Mouse (Mus musculus) hindbrain, embryonic 12.5 days (tissue): ENCODE data around the gene Rcor1. TPM values are rescaled to one million over a fixed set of nuclear protein-coding genes. Genes with fewer than 3 reads are reported as not detected.

Experiments
- ATAC-seq: fragments of 200-750 bp; cut with Nextera tagmentation; 2 replicates; pipeline ENCODE4 v1.8.0; 2017; ENCODE audit warnings: moderate TSS enrichment; ENCODE audit not compliant: low FRiP score
- H3K27ac ChIP-seq: fragments of 300-500 bp; sonication (generic); 2 replicates; pipeline ENCODE4 v1.5.1; 2016; ENCODE audit warnings: mild to moderate bottlenecking
- H3K27me3 ChIP-seq: fragments of 300-500 bp; sonication (generic); 2 replicates; pipeline ENCODE4 v1.6.1; 2016; ENCODE audit warnings: mild to moderate bottlenecking
- H3K36me3 ChIP-seq: fragments of 300-500 bp; sonication (generic); 2 replicates; pipeline ENCODE4 v1.6.1; 2016; ENCODE audit warnings: mild to moderate bottlenecking
- H3K4me1 ChIP-seq: fragments of 300-500 bp; sonication (generic); 2 replicates; pipeline ENCODE4 v1.6.1; 2016
- H3K4me2 ChIP-seq: fragments of 300-500 bp; sonication (generic); replicated peaks from 2 replicates; pipeline ENCODE4 v1.6.1; 2016; ENCODE audit warnings: mild to moderate bottlenecking
- H3K4me3 ChIP-seq: fragments of 300-500 bp; sonication (generic); 2 replicates; pipeline ENCODE4 v1.5.1; 2016; ENCODE audit warnings: mild to moderate bottlenecking
- H3K9ac ChIP-seq: fragments of 300-500 bp; sonication (generic); 2 replicates; pipeline ENCODE4 v1.6.1; 2016; ENCODE audit warnings: mild to moderate bottlenecking, moderate library complexity
- H3K9me3 ChIP-seq: fragments of 300-500 bp; sonication (generic); replicated peaks from 2 replicates; pipeline ENCODE4 v1.6.1; 2016; ENCODE audit warnings: mild to moderate bottlenecking
- WGBS: fragments of 180-500 bp; shearing (Covaris S2); methylation state at CpG from one replicate; pipeline ENCODE4 v1.1.7; 2016; 5-methylcytosine and 5-hydroxymethylcytosine counted together
- polyA plus RNA-seq: library from polyadenylated mRNA; unstranded; fragments of >200 nt; fragmentation: Nextera tagmentation; extraction: Ambion mirVana; gene quantifications from 2 replicates; pipeline ENCODE4 v1.2.1, GENCODE M21; 2016

Gene Rcor1
- polyA plus RNA-seq, 1 experiment from 2014 or later, result 10.0 TPM

- no peak overlapping the region for H3K4me2 ChIP-seq
- no peaks in the 10 kb centered on the region for H3K27me3 ChIP-seq
- no peak overlapping the region for H3K4me3 ChIP-seq
- no peaks in the 10 kb centered on the region for H3K36me3 ChIP-seq
- no peaks in the 10 kb centered on the region for H3K9me3 ChIP-seq
- H3K4me1 ChIP-seq, result peaks cover 25% of the 10 kb centered on the region
- ATAC-seq, result no peak
- H3K27ac ChIP-seq, result no peak overlapping the region
- H3K9ac ChIP-seq, result no peak overlapping the region
- WGBS, result 72% methylated on average over 17 of the region's 17 CpGs
Observed at GRCm38 (mm10) chr12:111149495-111150235, 110.5 kb downstream of the Rcor1 start.

GRCm38 (mm10) chr12:111150236-111150596 is 111.1 kb downstream of the Rcor1 start:
- H3K27me3 ChIP-seq, result no peaks in the 10 kb centered on the region
- no peaks in the 10 kb centered on the region for H3K36me3 ChIP-seq
- no peak overlapping the region for H3K9ac ChIP-seq
- H3K4me2 ChIP-seq, result no peak overlapping the region
- no peak overlapping the region for H3K27ac ChIP-seq
- H3K9me3 ChIP-seq, result no peaks in the 10 kb centered on the region
- 15% methylated on average over 6 of the region's 6 CpGs for WGBS
- ATAC-seq, result no peak
- H3K4me3 ChIP-seq, result no peak overlapping the region
- peaks cover 20% of the 10 kb centered on the region for H3K4me1 ChIP-seq

- H3K27ac ChIP-seq, result no peak overlapping the region
- 87% methylated on average over 5 of the region's 5 CpGs for WGBS
- H3K27me3 ChIP-seq, result no peaks in the 10 kb centered on the region
- H3K4me1 ChIP-seq, result peaks cover 10% of the 10 kb centered on the region; the same call in 1 of the 2 replicates
- H3K9ac ChIP-seq, result no peak overlapping the region
- no peak overlapping the region for H3K4me2 ChIP-seq
- ATAC-seq, result no peak
- no peak overlapping the region for H3K4me3 ChIP-seq
- H3K36me3 ChIP-seq, result no peaks in the 10 kb centered on the region
- no peaks in the 10 kb centered on the region for H3K9me3 ChIP-seq
Observed at GRCm38 (mm10) chr12:111151422-111152156, 112.4 kb downstream of the Rcor1 start.

- 89% methylated on average over 6 of the region's 6 CpGs for WGBS
- Histone ChIP-seq H3K4me1 (peaks cover 6% of the 10 kb centered on the region; the same call in 1 of the 2 replicates), H3K4me3 (no peak overlapping the region), H3K36me3 (no peaks in the 10 kb centered on the region), H3K27me3 (no peaks in the 10 kb centered on the region), H3K27ac (no peak overlapping the region), H3K9ac (no peak overlapping the region), H3K9me3 (no peaks in the 10 kb centered on the region), H3K4me2 (no peak overlapping the region)
- ATAC-seq, result no peak
Observed at GRCm38 (mm10) chr12:111152579-111152978, 113.4 kb downstream of the Rcor1 start.

GRCm38 (mm10) chr12:111152981-111153710 is 114.0 kb downstream of the Rcor1 start:
- H3K4me2 ChIP-seq, result no peak overlapping the region
- H3K27me3 ChIP-seq, result no peaks in the 10 kb centered on the region
- peaks cover 6% of the 10 kb centered on the region; the same call in 1 of the 2 replicates for H3K4me1 ChIP-seq
- H3K9me3 ChIP-seq, result no peaks in the 10 kb centered on the region
- no peak overlapping the region for H3K4me3 ChIP-seq
- ATAC-seq, result no peak
- H3K27ac ChIP-seq, result no peak overlapping the region
- H3K9ac ChIP-seq, result no peak overlapping the region
- H3K36me3 ChIP-seq, result no peaks in the 10 kb centered on the region
- WGBS, result 75% methylated on average over 7 of the region's 7 CpGs

- Histone ChIP-seq H3K9ac (no peak overlapping the region), H3K27me3 (no peaks in the 10 kb centered on the region), H3K9me3 (no peaks in the 10 kb centered on the region), H3K4me2 (no peak overlapping the region), H3K4me3 (no peak overlapping the region), H3K4me1 (peaks cover 6% of the 10 kb centered on the region; the same call in 1 of the 2 replicates), H3K36me3 (no peaks in the 10 kb centered on the region), H3K27ac (no peak overlapping the region)
- 80% methylated on average over 5 of the region's 5 CpGs for WGBS
- ATAC-seq, result no peak
Observed at GRCm38 (mm10) chr12:111153946-111154345, 114.8 kb downstream of the Rcor1 start.

GRCm38 (mm10) chr12:111154641-111155040 is 115.5 kb downstream of the Rcor1 start:
- WGBS, result 86% methylated on average over 6 of the region's 6 CpGs
- no peak overlapping the region for H3K9ac ChIP-seq
- ATAC-seq, result no peak
- peaks cover 6% of the 10 kb centered on the region; the same call in 1 of the 2 replicates for H3K4me1 ChIP-seq
- H3K27me3 ChIP-seq, result no peaks in the 10 kb centered on the region
- no peak overlapping the region for H3K4me3 ChIP-seq
- H3K4me2 ChIP-seq, result no peak overlapping the region
- no peak overlapping the region for H3K27ac ChIP-seq
- no peaks in the 10 kb centered on the region for H3K9me3 ChIP-seq
- H3K36me3 ChIP-seq, result no peaks in the 10 kb centered on the region

- WGBS, result 88% methylated on average over 1 of the region's 1 CpGs
Observed at GRCm38 (mm10) chr12:111155756-111156155, 116.6 kb downstream of the Rcor1 start.

GRCm38 (mm10) chr12:111159659-111160428 is 120.7 kb downstream of the Rcor1 start:
- no peak for ATAC-seq
- Histone ChIP-seq H3K4me1 (peaks cover 25% of the 10 kb centered on the region), H3K4me2 (no peak overlapping the region), H3K9me3 (no peaks in the 10 kb centered on the region), H3K9ac (no peak overlapping the region), H3K36me3 (no peaks in the 10 kb centered on the region), H3K27me3 (no peaks in the 10 kb centered on the region), H3K27ac (no peak overlapping the region), H3K4me3 (no peak overlapping the region)
- WGBS, result 74% methylated on average over 12 of the region's 12 CpGs

More at GRCm38 (mm10) chr12:111155756-111156155, 116.6 kb downstream of the Rcor1 start:
- peaks cover 6% of the 10 kb centered on the region; the same call in 1 of the 2 replicates for H3K4me1 ChIP-seq
- no peaks in the 10 kb centered on the region for H3K27me3 ChIP-seq
- ATAC-seq, result no peak
- no peaks in the 10 kb centered on the region for H3K36me3 ChIP-seq
- no peak overlapping the region for H3K4me3 ChIP-seq
- no peaks in the 10 kb centered on the region for H3K9me3 ChIP-seq
- H3K27ac ChIP-seq, result no peak overlapping the region
- no peak overlapping the region for H3K9ac ChIP-seq
- H3K4me2 ChIP-seq, result no peak overlapping the region

GRCm38 (mm10) chr12:111160871-111161270 is 121.7 kb downstream of the Rcor1 start:
- Histone ChIP-seq H3K4me2 (no peak overlapping the region), H3K27me3 (no peaks in the 10 kb centered on the region), H3K9ac (no peak overlapping the region), H3K27ac (no peak overlapping the region), H3K36me3 (no peaks in the 10 kb centered on the region), H3K4me1 (peaks cover 34% of the 10 kb centered on the region), H3K4me3 (no peak overlapping the region), H3K9me3 (no peaks in the 10 kb centered on the region)
- 91% methylated on average over 10 of the region's 10 CpGs for WGBS
- ATAC-seq, result no peak

GRCm38 (mm10) chr12:111161943-111162311 is 122.8 kb downstream of the Rcor1 start:
- ATAC-seq, result no peak
- Histone ChIP-seq H3K4me2 (peak overlapping the region; percentile 46), H3K27me3 (no peaks in the 10 kb centered on the region), H3K4me3 (0 out of 2 replicates have a peak overlapping the region, but pooled peaks have one; percentile 7), H3K4me1 (peaks cover 35% of the 10 kb centered on the region), H3K36me3 (no peaks in the 10 kb centered on the region), H3K9me3 (no peaks in the 10 kb centered on the region), H3K9ac (no peak overlapping the region; the same call in 1 of the 2 replicates), H3K27ac (peak overlapping the region; percentile 82)
- WGBS, result 35% methylated on average over 7 of the region's 7 CpGs
